Mouse (Mus musculus): ENCODE measurements at regions not wholly inside any gene's neighbourhood (a gene's known extent, or its start where the extent isn't known, plus 50 kb on each side); places are given as distances from the start of the nearest gene placed in this dataset.
"Not testable (repeated sequence)": the region's sequence is repeated elsewhere in the genome, so short reads cannot be mapped to it uniquely, and the experiment has no call there.

- TF ChIP-seq GATA2 (IDR thresholded peaks at IDR 0.05; ENCODE audit: borderline replicate concordance, low read depth, low read length) (no peak), POLR2AphosphoS5 (IDR thresholded peaks at IDR 0.05; ENCODE audit: insufficient replicate concordance, low read depth, low read length) (no peak), CTCF (IDR thresholded peaks at IDR 0.05; ENCODE audit: low read depth, low read length) (no peak), GATA1 (IDR thresholded peaks at IDR 0.05; ENCODE audit: borderline replicate concordance, low read length) (no peak), TAL1 (conservative IDR thresholded peaks at IDR 0.05; ENCODE audit: low read depth, low read length) (no peak)
- Histone ChIP-seq H3K4me3 (ENCODE audit: low read depth, low read length) (no peak overlapping the region), H3K27me3 (ENCODE audit: insufficient read depth, low read length) (no peaks in the 10 kb centered on the region), H3K36me3 (replicated peaks) (no peaks in the 10 kb centered on the region), H3K9me3 (replicated peaks) (no peaks in the 10 kb centered on the region), H3K4me1 (ENCODE audit: insufficient read depth, low read depth, low read length) (no peaks in the 10 kb centered on the region)
- no peak for DNase-seq (ENCODE audit: low spot score)
- no peak for ATAC-seq (ENCODE audit: extremely low read depth, insufficient number of reproducible peaks, low FRiP score, poor library complexity, severe bottlenecking)
These were observed 344.0 kb downstream of the Pom121l12 start for GRCm38 (mm10) chr11:14943036-14943435.

GRCm38 (mm10) chr11:14943451-14943850 lies 344.4 kb downstream of the Pom121l12 start:
- H3K4me1 ChIP-seq (ENCODE audit: insufficient read depth, low read depth, low read length); DNase-seq (ENCODE audit: low spot score); H3K9me3 ChIP-seq (replicated peaks); H3K4me3 ChIP-seq (ENCODE audit: low read depth, low read length); ATAC-seq (ENCODE audit: extremely low read depth, insufficient number of reproducible peaks, low FRiP score, poor library complexity, severe bottlenecking); H3K36me3 ChIP-seq (replicated peaks); H3K27me3 ChIP-seq (ENCODE audit: insufficient read depth, low read length): not testable (repeated sequence)

- H3K36me3 ChIP-seq (replicated peaks), result no peaks in the 10 kb centered on the region
- H3K4me3 ChIP-seq (ENCODE audit: low read depth, low read length), result no peak overlapping the region
- no peaks in the 10 kb centered on the region for H3K9me3 ChIP-seq (replicated peaks)
- H3K4me1 ChIP-seq (ENCODE audit: insufficient read depth, low read depth, low read length), result peaks cover 14% of the 10 kb centered on the region; the same call in 1 of the 2 replicates
- TF ChIP-seq TAL1 (conservative IDR thresholded peaks at IDR 0.05; ENCODE audit: low read depth, low read length) (no peak), POLR2AphosphoS5 (IDR thresholded peaks at IDR 0.05; ENCODE audit: insufficient replicate concordance, low read depth, low read length) (no peak), GATA1 (IDR thresholded peaks at IDR 0.05; ENCODE audit: borderline replicate concordance, low read length) (no peak), CTCF (IDR thresholded peaks at IDR 0.05; ENCODE audit: low read depth, low read length) (no peak), GATA2 (IDR thresholded peaks at IDR 0.05; ENCODE audit: borderline replicate concordance, low read depth, low read length) (no peak)
- ATAC-seq (ENCODE audit: extremely low read depth, insufficient number of reproducible peaks, low FRiP score, poor library complexity, severe bottlenecking), result peak; percentile 58
- H3K27me3 ChIP-seq (ENCODE audit: insufficient read depth, low read length), result no peaks in the 10 kb centered on the region
- DNase-seq (ENCODE audit: low spot score), result peak; percentile 1
These were observed 358.6 kb downstream of the Pom121l12 start for GRCm38 (mm10) chr11:14957650-14958049.

GRCm38 (mm10) chr11:14958689-14959088 lies 359.6 kb downstream of the Pom121l12 start:
- Histone ChIP-seq H3K36me3 (replicated peaks) (no peaks in the 10 kb centered on the region), H3K4me1 (ENCODE audit: insufficient read depth, low read depth, low read length) (peaks cover 14% of the 10 kb centered on the region; the same call in 1 of the 2 replicates), H3K4me3 (ENCODE audit: low read depth, low read length) (no peak overlapping the region), H3K9me3 (replicated peaks) (no peaks in the 10 kb centered on the region), H3K27me3 (ENCODE audit: insufficient read depth, low read length) (no peaks in the 10 kb centered on the region)
- no peak for DNase-seq (ENCODE audit: low spot score)
- ATAC-seq (ENCODE audit: extremely low read depth, insufficient number of reproducible peaks, low FRiP score, poor library complexity, severe bottlenecking), result peak; percentile 86
- no peak for TF ChIP-seq POLR2AphosphoS5 (IDR thresholded peaks at IDR 0.05; ENCODE audit: insufficient replicate concordance, low read depth, low read length)
- TF ChIP-seq TAL1 (conservative IDR thresholded peaks at IDR 0.05; ENCODE audit: low read depth, low read length), result peak; percentile 42; the same call in 1 of the 2 replicates
